Mouse (Mus musculus): ENCODE measurements around the gene Eln.

- no peak for TF ChIP-seq CTCF (IDR thresholded peaks at IDR 0.05; ENCODE audit: borderline replicate concordance, insufficient read depth, low read depth, low read length)
- no peak for TF ChIP-seq POLR2A (IDR thresholded peaks at IDR 0.05; ENCODE audit: borderline replicate concordance, insufficient read depth, low read length)
These were observed 37.8 kb downstream of the Eln start for GRCm38 (mm10) chr5:134709275-134709674.

Data from cerebellum, adult 2 months (tissue).